Mouse (Mus musculus) forebrain, embryonic 10.5 days (tissue): ENCODE measurements around the gene Suv39h1. TPM values are rescaled to one million over a fixed set of nuclear protein-coding genes. Genes with fewer than 3 reads are reported as not detected.
"Not testable (repeated sequence)": the region's sequence is repeated elsewhere in the genome, so short reads cannot be mapped to it uniquely, and the experiment has no call there.

Experiments used
- DNase-seq: peaks from one replicate; pipeline ENCODE4 v3.0.0-alpha.2; 2017; ENCODE audit warnings: low spot score; ENCODE audit errors: extremely low spot score
- H3K27ac ChIP-seq: fragments of 300-500 bp; sonication (generic); 2 replicates; pipeline ENCODE4 v1.5.1; 2016; ENCODE audit warnings: mild to moderate bottlenecking
- H3K27me3 ChIP-seq: fragments of 300-500 bp; sonication (generic); 2 replicates; pipeline ENCODE4 v1.6.1; 2016; ENCODE audit warnings: mild to moderate bottlenecking; ENCODE audit not compliant: poor library complexity, severe bottlenecking
- H3K36me3 ChIP-seq: fragments of 300-500 bp; sonication (generic); replicated peaks from 2 replicates; pipeline ENCODE4 v1.6.1; 2016; ENCODE audit warnings: mild to moderate bottlenecking, moderate library complexity
- H3K4me1 ChIP-seq: fragments of 300-500 bp; sonication (generic); 2 replicates; pipeline ENCODE4 v1.6.1; 2016
- H3K4me3 ChIP-seq: fragments of 300-500 bp; sonication (generic); 2 replicates; pipeline ENCODE4 v1.5.1; 2016; ENCODE audit warnings: mild to moderate bottlenecking, moderate library complexity
- H3K9me3 ChIP-seq: fragments of 300-500 bp; sonication (generic); 2 replicates; pipeline ENCODE4 v1.6.1; 2016; ENCODE audit warnings: mild to moderate bottlenecking, moderate library complexity
- WGBS: fragments of 180-500 bp; shearing (Covaris S2); methylation state at CpG from one replicate; pipeline ENCODE4 v1.1.7; 2016; 5-methylcytosine and 5-hydroxymethylcytosine counted together
- polyA plus RNA-seq: library from polyadenylated mRNA; unstranded; fragments of >200 nt; fragmentation: Nextera tagmentation; extraction: Ambion mirVana; gene quantifications from 2 replicates; pipeline ENCODE4 v1.2.1, GENCODE M21; 2016

The Suv39h1 gene
- polyA plus RNA-seq, 1 experiment from 2014 or later = 106 TPM

- DNase-seq = no peak
- H3K27ac ChIP-seq = no peak within 1 kb of the TSS
- H3K9me3 ChIP-seq = no peaks in the 10 kb centered on the region
- no peaks in the 10 kb centered on the region for H3K27me3 ChIP-seq
- WGBS = 90% methylated on average over 2 of the region's 2 CpGs
- H3K4me1 ChIP-seq = peaks cover 4% of the 10 kb centered on the region
- no peak within 1 kb of the TSS for H3K4me3 ChIP-seq
- no peaks in the 10 kb centered on the region for H3K36me3 ChIP-seq
These were observed 56.3 kb downstream of the Suv39h1 start, which contains the start of gene Glod5 for GRCm38 (mm10) chrX:8018286-8018685. Gene Glod5 (minus strand): TSS chrX:8018492.

DNA sequence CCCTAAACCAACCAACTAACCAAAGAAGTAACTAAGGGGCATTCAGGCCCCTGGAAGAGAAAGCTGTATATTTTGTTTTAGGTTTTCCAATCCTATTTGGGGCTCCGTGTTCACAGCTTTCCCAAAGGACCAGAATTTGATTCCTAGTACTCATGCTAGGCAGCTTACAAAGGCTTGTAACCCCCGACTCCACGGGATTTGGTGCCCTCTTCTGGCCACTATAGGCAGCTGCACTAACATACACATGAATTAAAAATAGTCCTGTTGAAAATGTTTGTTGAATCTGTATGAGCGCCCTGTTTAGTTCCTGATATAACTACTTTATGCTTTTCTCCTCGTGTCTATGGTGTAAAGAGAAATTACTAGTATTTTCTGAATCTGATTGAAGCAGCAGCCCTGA, 57.4 kb downstream of the Suv39h1 start:
- Histone ChIP-seq H3K4me3 (no peak overlapping the region), H3K27ac (no peak overlapping the region), H3K9me3 (no peaks in the 10 kb centered on the region), H3K4me1 (peaks cover 15% of the 10 kb centered on the region), H3K27me3 (no peaks in the 10 kb centered on the region), H3K36me3 (no peaks in the 10 kb centered on the region)
- WGBS = 18% methylated on average over 5 of the region's 5 CpGs
- DNase-seq = peak; percentile 53

- WGBS = 34% methylated on average over 7 of the region's 7 CpGs
- H3K4me1 ChIP-seq = peaks cover 15% of the 10 kb centered on the region
- DNase-seq, H3K27me3 ChIP-seq, H3K27ac ChIP-seq, H3K9me3 ChIP-seq, H3K4me3 ChIP-seq, H3K36me3 ChIP-seq: not testable (repeated sequence)
These were observed 58.9 kb downstream of the Suv39h1 start for GRCm38 (mm10) chrX:8015675-8016074.

GRCm38 (mm10) chrX:8013569-8014314, 60.8 kb downstream of the Suv39h1 start:
- no peaks in the 10 kb centered on the region for H3K9me3 ChIP-seq
- H3K27me3 ChIP-seq = no peaks in the 10 kb centered on the region
- WGBS = 23% methylated on average over 8 of the region's 8 CpGs
- DNase-seq = peak; percentile 47
- H3K36me3 ChIP-seq = no peaks in the 10 kb centered on the region
- H3K4me1 ChIP-seq = peaks cover 19% of the 10 kb centered on the region
- H3K4me3 ChIP-seq = no peak overlapping the region
- H3K27ac ChIP-seq = peak overlapping the region; percentile 77

GRCm38 (mm10) chrX:8013157-8013556, 61.4 kb downstream of the Suv39h1 start:
- no peak for DNase-seq
- Histone ChIP-seq H3K4me3 (no peak overlapping the region), H3K27ac (peak overlapping the region; percentile 77), H3K4me1 (peaks cover 25% of the 10 kb centered on the region), H3K27me3 (no peaks in the 10 kb centered on the region), H3K36me3 (no peaks in the 10 kb centered on the region), H3K9me3 (no peaks in the 10 kb centered on the region)
- 7% methylated on average over 2 of the region's 2 CpGs for WGBS

Other genes with a start within 250 kb of the Suv39h1 start
- 40.3 and 40.8 TPM in 2 replicates for gene Otud5, start 233.4 kb downstream of the Suv39h1 start, polyA plus RNA-seq
- gene Pim2, start 196.5 kb downstream of the Suv39h1 start, polyA plus RNA-seq = 10.4 and 14.0 TPM in 2 replicates
- 25.0 and 27.3 TPM in 2 replicates for gene Slc35a2, start 190.7 kb downstream of the Suv39h1 start, polyA plus RNA-seq
- gene Pqbp1, start 175.5 kb downstream of the Suv39h1 start, polyA plus RNA-seq = 128 and 129 TPM in 2 replicates
- gene Timm17b, start 175.4 kb downstream of the Suv39h1 start, polyA plus RNA-seq = 182 and 186 TPM in 2 replicates
- gene Gm10491, start 166.9 kb downstream of the Suv39h1 start, polyA plus RNA-seq = not detected in 2 replicates
- not detected in 2 replicates for gene Gm10490, start 165.2 kb downstream of the Suv39h1 start, polyA plus RNA-seq
- 8.7 and 8.9 TPM in 2 replicates for gene Pcsk1n, start 154.9 kb downstream of the Suv39h1 start, polyA plus RNA-seq
- 0.22 and 0.43 TPM in 2 replicates for gene Eras, start 146.2 kb downstream of the Suv39h1 start, polyA plus RNA-seq
- 75.6 and 76.7 TPM in 2 replicates for gene Hdac6, start 126.9 kb downstream of the Suv39h1 start, polyA plus RNA-seq
- gene Gata1, start 96.7 kb downstream of the Suv39h1 start, polyA plus RNA-seq = 6.6 and 8.0 TPM in 2 replicates
- not detected in 2 replicates for gene Glod5, start 56.3 kb downstream of the Suv39h1 start, polyA plus RNA-seq
- 0.14 and 0.17 TPM in 2 replicates for gene Was, start 15.7 kb upstream of the Suv39h1 start, polyA plus RNA-seq
- gene Wdr13, start 58.1 kb upstream of the Suv39h1 start, polyA plus RNA-seq = 23.7 and 24.4 TPM in 2 replicates
- gene Rbm3, start 71.1 kb upstream of the Suv39h1 start, polyA plus RNA-seq = 465 and 505 TPM in 2 replicates
- gene Tbc1d25, start 101.4 kb upstream of the Suv39h1 start, polyA plus RNA-seq = 9.8 and 10.4 TPM in 2 replicates
- 27.7 and 30.9 TPM in 2 replicates for gene Ebp, start 118.8 kb upstream of the Suv39h1 start, polyA plus RNA-seq
- gene Porcn, start 131.8 kb upstream of the Suv39h1 start, polyA plus RNA-seq = 12.1 and 12.8 TPM in 2 replicates
- 47.9 and 48.9 TPM in 2 replicates for gene Ftsj1, start 177.6 kb upstream of the Suv39h1 start, polyA plus RNA-seq
- gene Slc38a5, start 196.4 kb upstream of the Suv39h1 start, polyA plus RNA-seq = 6.0 and 7.5 TPM in 2 replicates